Mouse (Mus musculus) kidney, adult 2 months (tissue): Measurements from ENCODE around the gene Fat2.

Source experiments
- CTCF ChIP-seq: fragments of 200-500 bp; conservative IDR thresholded peaks from 2 replicates; pipeline ENCODE4 v1.5.1; 2011; ENCODE audit warnings: low read depth, mild to moderate bottlenecking, control low read depth, low read length, moderate library complexity, mixed read lengths; ENCODE audit not compliant: insufficient read depth, insufficient read length
- POLR2A ChIP-seq: fragments of 200-500 bp; IDR thresholded peaks from one replicate; pipeline ENCODE4 v1.6.1; 2011; ENCODE audit warnings: low read depth, low read length, control low read depth

DNA sequence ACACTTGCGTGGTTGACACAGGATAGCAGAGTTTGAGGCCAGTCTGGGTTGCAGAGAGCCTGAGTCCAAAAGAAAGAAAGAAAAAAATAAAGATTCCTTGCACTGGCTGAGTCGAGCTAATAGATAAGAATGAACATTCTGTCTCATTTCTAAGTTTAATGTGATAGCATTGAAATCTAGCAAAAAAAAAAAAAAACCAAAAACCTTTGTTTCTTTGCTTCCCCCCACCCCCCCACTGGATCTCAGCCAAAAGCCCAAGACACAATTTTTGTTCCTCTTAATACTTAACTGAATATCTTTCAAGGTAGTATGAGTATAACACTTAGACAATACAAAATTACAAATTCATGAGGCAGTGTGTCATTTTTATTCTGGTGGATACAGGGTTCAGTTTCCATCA is 127.3 kb downstream of the Fat2 start:
- no peak for TF ChIP-seq CTCF
- no peak for TF ChIP-seq POLR2A
